Mouse (Mus musculus): ENCODE results near the gene Dok5. TPM values are rescaled to one million over a fixed set of nuclear protein-coding genes. Genes with fewer than 3 reads are reported as not detected.

The Dok5 gene
- total and polyA plus RNA-seq, 3 experiments, result not detected

GRCm38 (mm10) chr2:170777572-170777971 lies 46.0 kb downstream of the Dok5 start:
- H3K4me3 ChIP-seq (ENCODE audit: control insufficient read depth in 1 of 2, insufficient read depth in 1 of 2, low read depth in 2 of 2, low read length in 2 of 2), result no peak overlapping the region
- H3K9me3 ChIP-seq (replicated peaks; ENCODE audit: insufficient read depth, low read length), result no peaks in the 10 kb centered on the region
- no peak for TF ChIP-seq NRF1 (IDR thresholded peaks at IDR 0.05; ENCODE audit: insufficient read depth, low read depth, low read length, poor library complexity, severe bottlenecking)
- no peak for TF ChIP-seq RCOR1 (IDR thresholded peaks at IDR 0.05; ENCODE audit: low read depth, low read length)
- TF ChIP-seq TBP (IDR thresholded peaks at IDR 0.05; ENCODE audit: low read depth, low read length), result no peak
- TF ChIP-seq RAD21 (IDR thresholded peaks at IDR 0.05; ENCODE audit: low read depth, low read length), result no peak
- no peak for TF ChIP-seq JUND (IDR thresholded peaks at IDR 0.05; ENCODE audit: low read depth, low read length)
- TF ChIP-seq TAL1 (IDR thresholded peaks at IDR 0.05; ENCODE audit: low read length), result no peak
- no peak for TF ChIP-seq POLR2AphosphoS5 (IDR thresholded peaks at IDR 0.05; ENCODE audit: borderline replicate concordance, low read depth, low read length)
- TF ChIP-seq E2F4 (IDR thresholded peaks at IDR 0.05; ENCODE audit: borderline replicate concordance, low read depth, low read length), result no peak
- TF ChIP-seq NELFE (IDR thresholded peaks at IDR 0.05; ENCODE audit: low read depth, low read length), result no peak
- no peak for TF ChIP-seq USF1 (IDR thresholded peaks at IDR 0.05; ENCODE audit: low read depth, low read length)
- TF ChIP-seq UBTF (IDR thresholded peaks at IDR 0.05; ENCODE audit: borderline replicate concordance, insufficient read depth, low read depth, low read length), result no peak
- no peak for TF ChIP-seq MEF2A (IDR thresholded peaks at IDR 0.05; ENCODE audit: extremely low read depth, insufficient replicate concordance, low read depth, low read length, poor library complexity, severe bottlenecking)
- no peak for TF ChIP-seq POLR2A (IDR thresholded peaks at IDR 0.05; ENCODE audit: control insufficient read depth in 1 of 2, insufficient read depth in 1 of 2, low read depth in 1 of 2, low read length in 2 of 2, poor library complexity in 1 of 2)
- TF ChIP-seq MYB (IDR thresholded peaks at IDR 0.05; ENCODE audit: low read depth, low read length), result no peak
- TF ChIP-seq ZMIZ1 (IDR thresholded peaks at IDR 0.05; ENCODE audit: low read depth, low read length), result no peak
- TF ChIP-seq SIN3A (IDR thresholded peaks at IDR 0.05; ENCODE audit: low read length), result no peak
- no peak for TF ChIP-seq EP300 (IDR thresholded peaks at IDR 0.05; ENCODE audit: low read depth in 1 of 2, low read length in 2 of 2)
- TF ChIP-seq KAT2A (conservative IDR thresholded peaks at IDR 0.05; ENCODE audit: low read depth, low read length), result no peak
- TF ChIP-seq CHD1 (IDR thresholded peaks at IDR 0.05; ENCODE audit: low read depth, low read length), result no peak
- no peak for TF ChIP-seq GATA1 (IDR thresholded peaks at IDR 0.05; ENCODE audit: low read depth, low read length)
- H3K27me3 ChIP-seq (ENCODE audit: control insufficient read depth in 1 of 2, insufficient read depth in 2 of 2, low read length in 2 of 2), result no peaks in the 10 kb centered on the region
- H3K79me2 ChIP-seq (ENCODE audit: control insufficient read depth, insufficient read depth, low read length, poor library complexity), result no peaks in the 10 kb centered on the region
- no peak overlapping the region for H3K9ac ChIP-seq (ENCODE audit: control insufficient read depth, low read depth, low read length, poor library complexity, severe bottlenecking)
- no peak for DNase-seq (ENCODE audit: low read depth, low spot score)
- H3K36me3 ChIP-seq (ENCODE audit: control insufficient read depth in 1 of 2, insufficient read depth in 2 of 2, low read length in 2 of 2), result no peaks in the 10 kb centered on the region
- H3K27ac ChIP-seq (ENCODE audit: control insufficient read depth, low read depth, low read length), result no peak overlapping the region
- no peaks in the 10 kb centered on the region for H3K4me1 ChIP-seq (ENCODE audit: control insufficient read depth in 1 of 2, insufficient read depth in 2 of 2, low read length in 2 of 2)

- no peaks in the 10 kb centered on the region for H3K27me3 ChIP-seq (ENCODE audit: control insufficient read depth in 1 of 2, insufficient read depth in 2 of 2, low read length in 2 of 2)
- no peaks in the 10 kb centered on the region for H3K79me2 ChIP-seq (ENCODE audit: control insufficient read depth, insufficient read depth, low read length, poor library complexity)
- H3K36me3 ChIP-seq (ENCODE audit: control insufficient read depth in 1 of 2, insufficient read depth in 2 of 2, low read length in 2 of 2), result no peaks in the 10 kb centered on the region
- TF ChIP-seq RAD21 (IDR thresholded peaks at IDR 0.05; ENCODE audit: low read depth, low read length) (no peak), TAL1 (IDR thresholded peaks at IDR 0.05; ENCODE audit: low read length) (no peak), HCFC1 (IDR thresholded peaks at IDR 0.05; ENCODE audit: low read depth, low read length) (no peak), MAX (IDR thresholded peaks at IDR 0.05; ENCODE audit: low read length) (no peak), SIN3A (IDR thresholded peaks at IDR 0.05; ENCODE audit: low read length) (no peak)
- H3K9ac ChIP-seq (ENCODE audit: control insufficient read depth, low read depth, low read length, poor library complexity, severe bottlenecking), result no peak overlapping the region
- H3K9me3 ChIP-seq (replicated peaks; ENCODE audit: insufficient read depth, low read length), result no peaks in the 10 kb centered on the region
- no peak for DNase-seq (ENCODE audit: low read depth, low spot score)
- no peaks in the 10 kb centered on the region for H3K4me1 ChIP-seq (ENCODE audit: control insufficient read depth in 1 of 2, insufficient read depth in 2 of 2, low read length in 2 of 2)
- H3K27ac ChIP-seq (ENCODE audit: control insufficient read depth, low read depth, low read length), result no peak overlapping the region
- H3K4me3 ChIP-seq (ENCODE audit: control insufficient read depth in 1 of 2, insufficient read depth in 1 of 2, low read depth in 2 of 2, low read length in 2 of 2), result no peak overlapping the region
These were observed 48.6 kb downstream of the Dok5 start for GRCm38 (mm10) chr2:170780010-170780750.
